Mouse (Mus musculus) megakaryocyte-erythroid progenitor cell, adult 5-6 weeks (primary cell): Measurements from ENCODE around the gene Arhgap9. TPM values are rescaled to one million over a fixed set of nuclear protein-coding genes. Genes with fewer than 3 reads are reported as not detected.

Source experiments
- ATAC-seq: replicated peaks from 2 replicates; pipeline ENCODE4 v1.8.0; 2016; ENCODE audit warnings: mild to moderate bottlenecking, inconsistent platforms; ENCODE audit not compliant: severe bottlenecking, poor library complexity, low FRiP score, low TSS enrichment
- total RNA-seq, 2 experiments: library from RNA; stranded (forward) in 1 of 2; stranded (reverse) in 1 of 2; fragments of 200-1000, 215-1000 nt in 1 of 2; fragments of >200 nt in 1 of 2; fragmentation: Nextera tagmentation in 1 of 2; gene quantifications; 2 replicates each; pipeline ENCODE4 v1.2.3; 2014 to 2017

Gene Arhgap9
- total RNA-seq, 2 experiments from 2014 or later, result 10.8 to 20.9 TPM

DNA sequence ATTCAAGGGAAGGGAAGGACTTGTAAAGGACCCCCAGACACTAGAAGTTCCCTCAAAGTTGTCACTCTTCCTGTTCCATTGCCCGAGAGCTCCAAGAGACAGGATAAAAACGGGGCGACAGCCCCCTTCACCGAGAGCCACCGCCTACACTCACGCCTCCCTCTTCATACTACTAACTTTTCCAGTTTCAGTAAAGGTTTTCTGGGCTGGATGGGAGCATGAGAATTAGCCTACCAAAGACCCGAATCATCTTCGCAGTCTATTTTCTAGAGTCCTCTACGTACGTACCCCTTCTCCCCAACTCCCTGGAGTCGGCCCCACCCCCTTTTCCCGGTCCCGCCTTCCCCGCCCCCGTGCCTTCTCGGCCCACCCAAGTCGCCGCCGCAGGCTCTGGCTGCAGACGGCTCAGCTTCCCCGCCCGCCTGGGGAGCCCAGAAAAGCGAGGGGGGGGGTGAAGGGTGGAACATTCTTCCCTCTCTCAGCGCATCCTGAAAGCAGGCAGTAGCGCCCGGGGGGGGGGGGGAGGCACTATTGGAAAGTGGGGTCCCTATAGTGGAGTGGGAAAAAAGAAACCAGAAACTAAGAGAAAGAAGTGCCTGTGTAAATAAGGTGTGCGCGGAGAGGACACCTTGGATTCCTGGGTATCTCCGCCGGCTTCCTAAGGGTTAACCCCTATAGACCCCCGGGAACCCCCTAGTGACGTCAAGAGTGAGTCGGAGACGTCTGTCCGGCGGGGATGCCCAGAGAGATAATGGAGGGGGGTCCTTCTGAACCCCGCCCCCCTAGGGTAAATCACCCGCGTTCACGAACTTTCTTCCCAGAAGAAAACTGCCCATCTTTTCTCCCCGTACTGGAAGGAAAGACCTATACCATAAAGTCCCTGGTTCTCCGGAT lies 18.2 kb downstream of the Arhgap9 start:
- ATAC-seq, result no peak

DNA sequence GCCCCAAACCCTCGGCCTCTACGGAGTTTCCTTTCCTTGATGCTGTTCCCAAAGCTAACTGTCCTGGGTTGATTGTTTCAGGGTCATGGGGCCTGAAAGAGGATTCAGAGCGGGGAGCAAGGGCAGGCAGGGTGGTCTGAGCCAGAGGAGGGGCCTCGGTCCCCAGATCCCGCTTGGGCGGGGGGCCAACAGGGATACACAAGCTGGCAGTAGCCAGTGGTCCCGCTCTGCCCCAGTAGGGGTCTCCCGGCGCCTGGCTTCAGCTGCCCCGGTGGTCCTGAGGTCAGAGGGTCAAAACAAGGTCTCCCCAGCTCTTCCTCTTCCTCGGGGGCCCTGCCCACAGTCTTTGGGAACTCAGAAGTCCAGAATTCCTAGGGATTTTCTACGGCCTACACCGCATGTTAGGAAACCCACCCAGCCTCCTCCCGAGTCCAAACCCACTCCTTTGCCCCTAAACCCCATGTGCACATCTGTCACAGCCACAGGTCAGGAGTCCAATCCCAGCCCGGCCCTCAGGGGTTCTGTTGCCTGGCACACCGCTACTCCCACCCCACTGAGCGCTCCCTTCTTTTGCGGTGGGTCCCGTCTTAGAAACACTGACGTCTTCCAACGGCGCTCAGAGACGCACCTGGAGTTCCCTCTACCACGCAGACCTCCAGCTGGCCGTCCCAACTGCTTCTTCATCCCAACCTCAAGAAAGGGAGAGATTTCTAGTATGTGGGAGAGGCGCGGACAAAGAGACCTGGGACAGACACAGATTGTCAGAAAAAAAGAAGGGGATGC lies 19.0 kb downstream of the Arhgap9 start:
- no peak for ATAC-seq

DNA sequence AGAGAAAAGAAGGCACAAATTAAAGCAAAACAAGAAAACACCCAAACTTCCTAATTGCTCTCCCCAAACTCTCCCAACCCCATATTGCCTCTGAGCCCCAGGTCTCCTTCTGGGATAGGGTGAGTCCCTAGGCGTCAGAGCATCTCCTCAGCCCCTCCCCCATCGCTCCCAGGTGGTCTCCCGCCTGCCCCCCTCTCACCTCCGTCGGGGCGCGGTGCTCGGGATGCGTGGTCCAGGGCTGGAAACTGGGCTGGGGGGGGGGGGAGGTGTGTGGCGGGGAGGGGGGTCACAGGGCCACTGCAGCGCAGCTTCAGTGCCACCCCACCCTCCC lies 19.6 kb downstream of the Arhgap9 start:
- no peak for ATAC-seq

DNA sequence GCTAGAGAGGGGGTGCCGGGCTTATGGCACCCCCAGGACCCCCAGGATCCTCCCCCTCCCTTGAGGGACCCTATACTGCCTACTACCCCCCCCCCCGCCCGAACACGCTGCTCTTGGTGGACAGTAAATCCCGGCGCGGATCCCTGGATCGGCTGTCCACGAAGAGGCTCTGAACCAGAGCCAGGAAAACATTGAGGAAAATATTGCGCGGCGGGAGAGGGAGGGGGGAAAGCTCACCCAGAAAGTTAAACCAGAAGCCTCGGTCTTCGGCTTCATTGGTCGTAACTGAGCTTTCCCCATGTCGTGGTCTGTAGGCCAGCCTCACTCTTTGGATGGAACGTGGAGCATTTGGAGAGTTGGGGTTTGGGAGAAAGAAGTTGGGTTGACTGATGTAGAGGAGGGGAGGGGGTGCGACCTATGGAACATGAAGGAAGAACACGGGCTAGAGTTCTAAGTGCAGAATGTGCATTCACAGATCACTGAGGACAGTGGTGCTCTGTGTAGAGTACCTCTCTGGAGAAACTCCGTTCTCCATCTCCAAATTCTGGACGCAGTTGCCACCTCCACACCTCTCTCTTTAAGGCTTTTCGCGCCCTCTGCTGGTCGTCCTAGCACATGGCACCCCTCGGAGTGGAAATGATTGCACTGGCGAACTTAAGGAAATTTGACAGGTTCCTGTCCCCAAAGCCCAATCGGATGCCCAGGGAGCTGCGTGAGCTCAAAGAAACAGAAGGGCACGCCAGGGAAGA lies 20.3 kb downstream of the Arhgap9 start, which contains the start of gene Gli1:
Gli1 (minus strand) TSS at position 84 of the 749 bp plus-strand sequence.
- ATAC-seq, result peak; percentile 71

DNA sequence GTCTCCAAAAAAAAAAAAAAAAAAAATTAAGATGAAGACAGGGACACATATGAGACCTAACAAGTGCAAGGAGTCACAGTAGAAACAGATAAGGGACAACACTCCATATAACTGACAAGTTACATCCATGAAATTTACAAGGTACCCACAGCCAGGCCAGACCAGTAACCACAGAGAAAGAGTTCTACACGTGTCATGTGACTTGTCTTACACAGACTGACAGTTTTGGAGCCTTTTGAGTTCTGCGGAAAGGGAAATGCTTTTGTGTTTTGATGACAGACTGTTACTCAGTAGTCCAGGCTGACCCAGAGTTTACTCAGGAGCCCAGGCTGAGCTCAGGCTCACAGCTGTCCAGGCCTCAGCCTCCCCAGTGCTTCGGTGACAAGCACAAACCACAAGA lies 21.3 kb downstream of the Arhgap9 start:
- ATAC-seq, result no peak

DNA sequence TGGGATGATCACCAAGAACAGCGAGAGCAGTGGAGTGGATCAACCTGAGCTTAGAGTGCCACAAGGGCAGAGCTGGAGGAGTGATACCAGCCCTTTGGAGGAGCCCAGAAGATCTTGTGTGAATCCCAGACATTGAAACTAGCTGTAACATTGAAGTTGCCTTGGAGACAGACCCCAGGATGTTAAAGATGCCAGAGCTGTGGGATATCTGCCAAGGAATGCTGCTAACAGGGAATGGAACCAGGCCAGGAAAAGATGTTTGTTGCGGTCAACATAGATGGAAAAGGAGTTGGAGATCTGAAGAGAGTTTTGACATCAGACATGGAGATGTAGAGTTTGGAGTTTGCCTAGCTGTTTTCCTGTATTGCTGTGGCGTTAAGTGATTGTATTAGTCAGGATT lies 24.4 kb downstream of the Arhgap9 start:
- ATAC-seq, result no peak

DNA sequence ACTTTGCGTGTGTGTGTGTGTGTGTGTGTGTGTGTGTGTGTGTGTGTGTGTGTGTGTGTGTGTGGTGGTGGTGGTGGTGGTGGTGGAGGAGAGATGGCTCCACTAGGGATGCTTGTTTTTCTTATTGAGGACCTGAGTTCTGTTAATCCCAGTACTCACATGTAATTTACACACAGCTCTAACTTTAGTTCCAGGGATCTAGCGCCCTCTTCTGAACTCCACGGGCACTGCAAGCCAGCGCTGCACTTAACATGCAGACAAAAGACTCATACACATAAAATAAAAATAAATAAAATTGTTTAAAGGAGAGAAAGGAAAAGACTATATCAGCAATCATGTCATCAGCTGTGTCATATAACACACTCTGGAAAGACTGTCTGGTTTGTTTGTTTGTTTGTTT lies 27.2 kb downstream of the Arhgap9 start:
- ATAC-seq, result no peak

- ATAC-seq, result no peak
These were observed 28.0 kb downstream of the Arhgap9 start for GRCm38 (mm10) chr10:127349810-127350209.

GRCm38 (mm10) chr10:127350594-127351284 lies 29.0 kb downstream of the Arhgap9 start:
- ATAC-seq, result peak; percentile 88

- ATAC-seq, result no peak
These were observed 29.5 kb downstream of the Arhgap9 start for GRCm38 (mm10) chr10:127351285-127351595.

GRCm38 (mm10) chr10:127351719-127352118 lies 30.0 kb downstream of the Arhgap9 start:
- no peak for ATAC-seq

DNA sequence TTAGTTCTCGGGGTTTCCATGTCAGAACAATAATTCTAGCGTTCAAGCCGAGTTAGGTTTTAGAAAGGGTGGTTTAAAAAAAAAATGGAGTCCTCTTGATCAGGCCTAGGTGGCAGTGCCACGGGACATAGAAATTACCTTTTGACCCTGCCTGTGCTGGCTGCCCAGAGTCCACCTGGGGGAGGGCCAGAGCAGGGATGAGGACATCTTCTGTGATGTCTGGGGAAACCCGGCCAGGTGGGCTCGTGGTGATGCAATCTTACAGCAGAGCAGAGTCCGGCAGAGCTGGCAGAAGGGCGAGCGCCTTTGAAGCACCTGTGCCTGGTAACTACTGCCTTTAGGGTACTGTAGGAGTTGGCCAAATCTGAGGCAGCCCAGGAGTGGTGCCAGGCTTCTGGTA lies 30.4 kb downstream of the Arhgap9 start:
- ATAC-seq, result no peak

GRCm38 (mm10) chr10:127352766-127353165 lies 31.0 kb downstream of the Arhgap9 start:
- ATAC-seq, result no peak

GRCm38 (mm10) chr10:127353909-127354895 lies 32.4 kb downstream of the Arhgap9 start, which contains the start of gene Inhbe:
Gene Inhbe (minus strand): TSS chr10:127354411.
- no peak for ATAC-seq

GRCm38 (mm10) chr10:127355336-127355735 lies 33.6 kb downstream of the Arhgap9 start:
- no peak for ATAC-seq

DNA sequence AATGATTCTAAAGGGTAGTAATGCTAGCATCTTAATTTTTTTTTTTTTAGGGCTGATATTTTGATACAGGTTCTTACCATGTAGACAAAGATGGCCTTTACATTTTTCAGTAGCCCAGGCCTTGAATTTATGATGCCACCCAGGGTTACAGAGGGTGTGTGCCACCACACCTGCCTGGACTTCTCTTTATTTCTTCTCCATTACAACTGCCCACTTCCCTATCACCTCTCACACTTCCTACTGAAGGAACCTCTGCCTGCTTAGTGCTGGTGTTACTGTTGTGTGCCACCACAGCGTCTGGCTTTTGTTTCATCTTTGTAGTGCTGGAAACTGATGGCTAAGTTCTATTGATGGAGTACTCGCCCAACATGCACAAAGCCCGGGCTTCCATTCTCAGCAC lies 39.0 kb downstream of the Arhgap9 start:
- ATAC-seq, result no peak

GRCm38 (mm10) chr10:127367116-127367515 lies 45.4 kb downstream of the Arhgap9 start:
- ATAC-seq, result no peak

GRCm38 (mm10) chr10:127368273-127368672 lies 46.5 kb downstream of the Arhgap9 start:
- ATAC-seq, result no peak
